Mouse (Mus musculus): ENCODE data around the gene Plxnb1. TPM values are rescaled to one million over a fixed set of nuclear protein-coding genes. Genes with fewer than 3 reads are reported as not detected.

Plxnb1 gene
- total RNA-seq, 4 experiments from 2014 or later, result 65.5 to 74.0 (median 67.1) TPM

DNA sequence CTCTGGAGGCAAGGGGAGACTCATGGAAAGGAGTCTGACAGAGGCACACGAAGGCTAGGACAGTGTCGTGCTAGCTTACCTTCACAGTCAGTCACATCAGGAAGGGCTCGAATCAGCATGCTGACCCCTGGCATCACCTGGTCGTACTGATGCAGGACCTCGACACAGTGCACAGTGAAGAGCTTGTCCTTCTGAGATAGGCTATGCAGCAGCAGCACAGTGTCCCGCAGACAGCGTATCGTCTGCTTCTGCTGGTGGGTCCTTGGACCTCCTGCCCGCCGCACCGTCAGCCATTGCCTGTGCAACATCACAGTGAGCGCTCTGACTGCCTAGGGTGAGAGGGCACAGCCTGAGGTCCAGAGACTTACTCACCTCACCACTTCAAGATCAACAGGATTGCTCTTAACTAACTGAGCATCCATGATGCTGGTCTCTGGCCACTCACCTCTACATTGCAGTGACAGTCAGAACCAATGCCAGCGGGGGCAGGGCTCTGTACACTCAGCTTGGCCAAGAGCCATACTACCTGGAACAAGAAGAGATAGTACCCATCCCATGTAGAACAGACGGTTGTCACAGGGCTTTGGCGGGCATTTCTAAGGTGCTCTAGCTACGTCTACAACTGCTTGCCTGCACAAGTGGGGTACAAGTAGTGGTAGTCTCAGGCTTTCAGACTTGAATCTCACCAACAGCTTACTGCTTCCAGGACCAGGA lies 34.8 kb upstream of the Plxnb1 start:
- no peak for DNase-seq (ENCODE audit: low spot score in 2 of 2)

DNA sequence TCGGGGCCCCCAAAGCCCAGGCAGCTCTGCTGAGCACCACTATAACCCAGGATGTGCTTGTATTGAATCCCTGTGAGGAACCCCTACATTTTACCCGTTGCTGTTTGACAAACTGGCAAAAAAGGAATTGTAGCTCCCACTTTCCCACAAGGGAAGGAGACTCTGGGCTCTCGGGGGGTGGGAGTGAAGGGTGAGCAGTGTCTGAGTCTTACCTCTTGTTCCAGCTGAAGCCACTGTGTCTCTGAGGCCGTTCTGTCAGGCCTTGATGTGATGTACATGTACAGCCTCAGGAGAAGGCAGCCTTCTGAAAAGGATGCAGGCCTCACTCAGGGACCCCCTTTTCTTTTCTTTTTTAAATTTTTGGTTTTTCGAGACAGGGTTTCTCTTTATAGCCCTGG lies 34.3 kb upstream of the Plxnb1 start:
- no peak for DNase-seq (ENCODE audit: low spot score in 2 of 2)

DNA sequence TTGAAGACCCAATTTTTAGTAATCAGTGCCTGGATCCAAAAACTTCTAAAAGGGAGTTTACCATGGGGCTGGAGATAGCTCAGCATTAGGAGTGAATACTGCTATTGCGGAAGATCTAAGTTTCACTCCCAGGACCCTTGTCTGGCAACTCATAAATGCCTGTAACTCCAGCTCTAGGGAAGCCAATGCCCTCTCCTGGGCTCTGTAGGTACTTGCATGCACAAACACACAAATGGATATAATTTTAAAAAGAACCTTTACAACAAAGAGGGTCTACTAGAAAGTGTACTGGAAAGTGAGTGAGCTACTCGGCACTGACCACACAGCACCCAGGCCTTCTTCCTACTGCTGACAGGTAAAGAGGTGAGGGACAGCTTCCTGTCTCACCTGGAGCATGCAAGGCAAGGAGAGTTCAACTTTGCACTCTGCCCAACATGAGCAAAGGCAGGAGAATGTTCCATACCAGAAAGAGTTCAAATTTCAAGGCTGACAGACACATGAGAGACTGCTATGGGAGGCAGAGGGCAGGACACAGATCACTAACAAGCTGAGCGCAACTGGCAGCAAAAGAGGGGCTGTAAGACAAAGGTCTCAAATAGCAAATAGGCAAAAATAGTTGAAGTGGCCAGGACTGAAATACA lies 27.0 kb upstream of the Plxnb1 start:
- DNase-seq (ENCODE audit: low spot score in 2 of 2), result no peak

DNA sequence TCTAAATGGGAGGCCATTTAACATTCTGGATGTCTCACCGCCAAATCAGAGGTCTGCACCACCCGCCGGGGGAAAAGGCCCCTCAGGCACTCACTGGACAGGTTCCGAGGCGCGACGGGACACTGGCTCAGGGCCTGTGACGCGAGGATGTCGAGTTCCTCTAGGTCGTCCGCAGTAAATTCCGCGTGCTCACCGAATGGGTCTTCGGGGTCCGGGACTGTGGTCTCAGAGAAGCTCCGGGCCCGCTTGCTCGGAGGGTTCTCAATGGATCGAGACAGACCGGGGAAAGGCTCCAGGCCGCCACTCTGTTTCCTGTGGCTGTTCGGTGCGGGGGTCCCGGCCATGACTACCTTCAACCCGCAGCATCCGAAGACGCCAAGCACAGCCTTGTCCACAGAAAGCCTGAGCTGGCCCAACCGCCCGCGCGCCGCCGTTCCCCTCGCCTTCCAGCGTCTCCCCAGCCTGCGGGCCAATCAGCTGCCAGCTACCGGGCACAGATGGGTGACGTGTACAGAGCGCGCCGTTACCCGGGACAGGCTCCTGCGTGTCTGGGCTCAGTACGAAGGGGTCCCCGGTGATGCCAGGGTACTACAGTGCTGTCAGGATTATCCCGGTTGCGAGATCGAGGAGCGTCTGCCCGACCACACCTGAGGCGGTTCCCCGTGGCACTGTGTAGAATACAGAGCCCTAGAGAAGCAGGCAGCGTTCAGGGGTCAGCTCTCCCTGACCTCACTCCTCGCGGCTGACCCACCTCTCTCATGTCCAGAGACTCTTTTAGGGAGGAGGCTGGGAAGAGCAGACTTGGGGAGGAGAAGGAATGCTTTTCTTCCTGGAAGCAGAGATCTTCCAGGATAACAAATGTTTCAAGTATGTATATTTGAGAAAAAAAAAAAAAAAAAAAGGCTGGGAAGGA lies 21.3 kb upstream of the Plxnb1 start, which contains the start of gene Atrip:
Atrip (minus strand) TSS at position 464 of the 913 bp plus-strand sequence.
- peak; percentile 89 to 92 for DNase-seq (ENCODE audit: low spot score in 2 of 2)

DNA sequence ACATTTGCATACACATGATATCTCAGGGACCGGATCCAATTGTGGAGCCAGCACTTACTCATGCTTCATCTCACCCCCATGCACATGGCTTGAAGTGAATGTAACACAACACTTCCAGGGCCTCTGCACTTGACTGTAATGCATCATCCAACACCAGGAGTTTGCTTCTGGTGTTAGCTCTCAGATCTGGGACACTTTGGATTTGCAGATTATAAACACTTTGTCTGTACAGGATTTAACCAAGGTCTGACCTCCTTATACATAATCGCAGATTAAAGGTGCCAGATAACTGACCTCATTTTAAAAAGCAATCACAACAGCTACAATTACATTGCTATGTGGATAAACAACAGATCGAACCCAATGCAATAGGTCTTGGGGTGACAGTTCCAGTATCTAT lies 14.7 kb upstream of the Plxnb1 start:
- DNase-seq (ENCODE audit: low spot score in 2 of 2), result no peak

DNA sequence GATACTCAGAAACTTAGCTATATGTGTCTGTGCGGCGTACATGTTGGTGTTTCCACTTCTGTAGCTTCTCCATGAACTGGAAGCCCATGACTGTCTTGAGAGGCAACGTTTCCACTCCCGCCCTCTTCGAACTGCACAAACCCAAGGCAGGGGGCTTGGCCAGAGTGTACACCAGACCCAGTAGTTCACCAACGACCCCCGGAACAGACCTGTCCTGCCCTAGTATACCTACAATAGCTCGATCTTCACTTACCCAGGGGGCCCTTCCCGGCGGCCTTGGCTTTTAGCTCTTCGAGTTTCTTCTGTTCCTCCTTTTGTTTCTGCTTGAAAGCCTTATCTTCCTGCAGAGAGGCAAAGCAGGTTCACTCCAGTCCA lies 13.5 kb upstream of the Plxnb1 start:
- no peak for DNase-seq (ENCODE audit: low spot score in 2 of 2)

DNA sequence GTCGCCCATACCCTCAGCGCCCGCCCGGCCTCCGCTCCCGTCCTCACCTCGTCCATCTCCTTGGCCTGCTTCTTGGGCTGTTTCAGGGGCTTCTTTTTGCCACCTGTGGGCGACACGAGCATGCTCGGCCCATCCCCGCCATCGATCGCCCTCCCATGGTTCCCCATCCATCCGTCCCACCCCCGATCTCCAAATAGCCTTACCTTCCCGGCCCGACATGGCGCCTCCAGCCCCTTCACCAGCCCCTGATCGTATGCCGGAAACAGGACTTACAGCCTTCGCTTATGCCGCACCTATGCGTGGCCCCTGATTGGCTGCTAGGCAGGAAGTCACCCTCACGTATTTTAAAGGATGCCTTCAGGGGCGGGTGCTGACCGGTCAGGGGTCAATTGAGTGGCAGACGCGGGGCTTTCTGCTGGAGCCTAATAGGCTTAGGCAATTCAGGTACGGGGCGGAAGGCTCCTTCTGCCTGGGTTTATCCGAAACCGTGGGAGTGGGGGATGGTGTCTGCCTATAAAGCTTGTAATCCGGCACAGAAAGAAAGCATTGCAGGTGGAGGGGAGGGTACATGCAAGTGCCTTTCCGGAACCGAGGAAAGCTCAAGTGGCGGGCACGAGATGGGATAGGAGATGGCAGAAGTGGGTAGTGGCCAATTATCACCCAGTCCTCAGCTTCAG lies 12.9 kb upstream of the Plxnb1 start, which contains the start of the genes Ccdc51 and Tma7:
Ccdc51 (plus strand) TSS at position 370 of the 677 bp plus-strand sequence.
Tma7 (minus strand) TSS at position 464 of the 677 bp plus-strand sequence.
- DNase-seq (ENCODE audit: low spot score in 2 of 2), result peak; percentile 79 to 90

DNA sequence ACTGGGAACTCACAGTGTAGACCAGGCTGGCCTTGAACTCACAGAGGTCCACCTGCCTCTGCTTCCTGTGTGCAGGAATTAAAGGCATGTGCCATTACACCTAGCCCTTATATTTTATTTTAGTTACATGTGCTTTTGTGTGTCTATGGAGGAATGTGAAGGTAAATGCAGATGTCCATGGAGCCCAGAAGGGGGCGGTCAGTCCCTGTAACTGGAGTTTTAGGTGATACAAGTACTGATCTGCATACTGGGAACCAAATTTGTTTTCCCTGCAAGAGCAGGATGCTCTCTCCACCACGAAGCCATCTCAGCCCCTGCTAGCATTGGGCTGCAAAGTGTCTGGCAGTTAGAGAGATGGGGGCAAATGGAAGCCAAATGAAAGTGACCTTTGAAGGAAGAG lies 10.3 kb upstream of the Plxnb1 start:
- DNase-seq (ENCODE audit: low spot score in 2 of 2), result no peak

DNA sequence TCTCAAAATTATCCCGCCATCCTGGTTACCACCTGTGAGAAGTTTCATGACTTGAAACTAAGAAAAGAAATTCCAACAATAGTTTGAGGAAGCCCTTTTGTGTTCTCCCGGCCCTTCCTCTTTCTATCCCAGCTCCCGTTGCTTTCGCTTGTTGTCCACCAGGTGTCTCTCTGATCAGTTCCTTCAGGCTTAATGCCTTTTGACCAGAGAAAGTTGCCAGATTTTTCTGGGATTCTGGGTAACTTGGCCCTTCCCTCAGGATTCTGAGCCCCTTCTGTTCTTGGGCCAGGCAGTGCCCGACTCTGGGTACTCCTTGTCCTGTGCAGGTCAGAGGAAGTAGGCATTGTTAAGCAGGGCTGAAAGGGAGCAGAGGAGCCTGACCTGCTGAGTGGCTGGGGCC lies 7.2 kb upstream of the Plxnb1 start:
- peak in 1 of 2 experiments; percentile 20 for DNase-seq (ENCODE audit: low spot score in 2 of 2)

DNA sequence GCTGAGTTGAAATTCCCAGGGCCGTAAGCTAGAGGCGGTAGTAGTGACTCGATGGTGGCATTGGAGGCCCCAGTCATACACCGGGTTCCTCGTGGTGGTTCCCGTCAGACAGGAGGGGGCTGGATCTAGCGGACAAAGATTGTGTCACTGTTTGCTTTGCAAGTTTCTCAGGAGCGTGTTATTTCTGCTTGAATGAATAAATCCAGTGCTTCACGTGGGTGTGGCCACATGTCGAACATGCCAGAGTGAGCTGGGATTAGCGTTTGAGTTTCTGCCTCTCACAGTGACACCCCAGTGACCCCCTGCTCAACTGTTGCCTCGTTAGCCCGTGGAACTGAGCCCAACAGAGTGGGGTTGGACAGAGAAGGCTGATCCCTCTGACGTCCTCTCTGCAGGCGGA lies 4.7 kb upstream of the Plxnb1 start:
- no peak for DNase-seq (ENCODE audit: low spot score in 2 of 2)

DNA sequence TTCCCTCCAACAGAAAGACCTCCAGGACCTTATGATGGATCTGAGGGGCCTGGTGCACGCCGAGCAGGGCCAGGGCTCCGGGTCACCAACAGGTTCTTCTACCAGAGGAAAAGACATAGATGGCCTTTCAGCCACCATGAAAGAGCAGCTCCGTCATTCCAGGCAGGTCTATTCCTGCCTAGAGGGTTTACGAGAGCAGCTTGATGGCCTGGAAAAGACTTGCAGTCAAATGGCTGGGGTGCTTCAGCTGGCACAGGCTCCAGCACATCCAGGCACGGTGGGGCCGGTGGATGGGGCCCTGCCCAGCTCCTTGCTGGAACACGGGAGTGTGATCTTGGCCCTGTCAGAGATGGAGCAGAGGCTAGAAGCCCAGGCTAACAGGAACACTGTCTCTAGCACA lies 3.4 kb upstream of the Plxnb1 start:
- no peak for DNase-seq (ENCODE audit: low spot score in 2 of 2)

DNA sequence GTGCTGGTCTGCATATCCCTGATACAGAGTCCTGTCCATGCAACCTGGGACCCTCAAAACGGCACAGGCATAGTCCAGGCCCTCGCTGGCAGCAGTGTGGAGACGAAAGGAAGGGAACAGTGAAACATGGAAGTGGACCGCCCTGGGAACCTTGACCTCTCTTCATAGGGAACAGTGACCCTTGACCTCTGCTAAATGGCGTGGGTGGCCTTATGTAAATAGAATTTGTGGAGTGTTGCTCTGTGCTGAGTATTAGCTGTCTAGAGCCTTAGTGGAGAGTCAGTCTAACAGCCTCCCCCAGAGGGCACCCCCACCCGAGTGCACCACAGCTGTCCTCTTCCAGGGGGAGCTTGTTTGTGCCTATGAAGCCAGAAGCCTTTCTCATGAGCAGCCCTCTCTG lies 2.4 kb upstream of the Plxnb1 start:
- DNase-seq (ENCODE audit: low spot score in 2 of 2), result no peak

DNA sequence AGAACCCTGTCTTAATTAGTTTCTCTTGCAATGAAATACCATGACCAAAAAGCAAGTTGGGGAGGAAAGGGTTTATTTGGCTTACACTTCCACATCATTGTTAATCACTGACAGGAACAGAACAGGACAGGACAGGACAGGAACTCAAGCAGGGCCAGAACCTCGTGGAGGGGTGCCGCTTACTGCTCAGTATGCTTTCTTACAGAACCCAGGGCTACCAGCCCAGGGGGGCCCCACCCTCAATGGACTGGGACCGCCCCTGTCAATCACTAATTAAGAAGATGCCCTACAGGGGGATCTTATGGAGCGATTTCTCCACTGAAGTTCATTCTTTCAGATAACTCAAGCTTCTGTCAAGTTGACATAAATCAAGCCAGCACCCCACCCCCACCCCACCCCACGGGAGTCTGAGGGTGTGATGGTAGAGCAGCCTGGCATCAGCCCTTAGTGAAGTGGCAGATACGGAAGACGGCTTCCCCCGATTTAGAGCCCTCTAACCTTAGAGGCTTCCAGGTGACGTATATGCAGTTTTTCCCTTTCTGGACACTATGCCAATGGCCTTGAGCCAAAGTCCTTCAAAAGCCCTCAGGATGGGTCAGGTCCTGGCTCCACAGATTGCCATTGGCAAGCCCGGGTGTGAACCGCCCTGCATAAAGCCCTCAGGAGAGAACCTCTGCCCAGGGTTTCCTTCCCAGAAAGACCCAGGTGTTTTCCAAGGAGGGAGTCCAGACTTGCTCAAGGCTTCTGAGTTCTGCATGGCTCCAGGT lies 1.2 kb upstream of the Plxnb1 start:
- DNase-seq (ENCODE audit: low spot score in 2 of 2), result no peak

DNA sequence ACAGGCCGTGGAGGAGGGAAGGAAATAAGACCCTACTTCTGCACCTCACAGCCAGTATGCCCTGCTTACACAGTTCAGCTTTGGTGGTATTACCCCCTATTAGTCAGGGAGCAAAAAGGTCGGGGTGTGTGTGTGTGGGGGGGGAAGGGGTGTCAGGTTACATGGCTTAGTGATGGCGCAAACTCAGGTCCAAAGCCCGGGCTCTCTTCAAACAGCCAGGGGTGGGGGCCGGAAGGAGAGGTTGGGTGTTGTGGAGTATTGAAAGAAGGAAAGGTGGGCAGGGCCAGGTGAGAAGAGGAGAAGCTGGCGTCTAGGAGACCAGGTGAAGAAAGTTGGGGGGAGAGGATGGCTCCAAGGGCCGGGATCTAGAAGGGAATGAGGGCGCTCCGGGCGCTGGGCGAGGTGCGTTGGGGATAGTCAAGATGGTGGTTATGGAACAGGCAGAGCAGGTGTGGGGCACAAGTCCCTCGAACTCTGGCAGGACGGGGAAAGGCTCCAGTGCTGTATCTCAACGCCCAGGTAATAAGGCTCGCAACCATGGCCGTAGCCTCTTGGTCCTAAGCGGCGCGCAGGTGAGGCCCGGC lies 544 bp upstream of the Plxnb1 start:
- DNase-seq (ENCODE audit: low spot score in 2 of 2), result no peak

DNA sequence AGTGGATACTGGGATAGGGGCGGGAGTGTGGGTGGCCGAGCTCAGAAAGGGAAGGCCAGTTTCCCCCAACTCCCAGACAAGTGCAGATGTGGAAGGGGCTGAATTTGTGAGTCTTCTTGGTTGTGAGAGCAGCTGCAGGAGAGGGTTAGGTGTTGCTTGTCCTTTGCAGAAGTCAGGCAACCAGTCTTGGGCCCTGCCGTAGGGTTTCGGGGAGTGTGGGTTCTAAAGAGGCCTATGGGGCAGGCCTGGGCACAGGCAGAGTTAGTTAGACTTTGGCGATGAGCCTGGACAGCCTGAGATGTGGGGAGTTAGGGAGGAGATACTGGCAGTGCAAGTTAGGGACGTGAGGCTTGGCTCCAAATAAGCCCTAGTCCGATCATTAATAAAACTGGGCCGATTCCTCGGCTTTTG lies 1.1 kb downstream of the Plxnb1 start:
- peak in 1 of 2 experiments; percentile 21 for DNase-seq (ENCODE audit: low spot score in 2 of 2)

DNA sequence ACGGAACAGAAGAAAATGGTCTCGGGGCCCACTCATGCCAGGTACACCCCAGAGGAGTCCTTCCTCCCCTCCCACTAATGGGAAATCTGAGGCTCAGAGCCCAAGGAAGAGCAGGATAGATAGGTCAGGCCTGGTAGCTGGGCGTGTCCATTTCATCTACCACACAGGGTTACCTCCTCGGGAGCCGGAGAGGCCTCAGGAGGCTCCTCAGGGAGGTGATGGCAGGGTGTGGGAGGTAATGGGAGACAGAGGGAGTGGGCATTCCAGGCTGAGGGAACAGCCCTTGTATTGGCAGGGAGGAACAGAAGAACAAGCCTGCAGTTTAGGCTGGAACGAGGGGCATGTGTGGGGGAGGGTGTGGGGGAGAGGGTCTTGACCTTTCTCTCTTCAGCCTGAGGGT lies 1.7 kb downstream of the Plxnb1 start:
- DNase-seq (ENCODE audit: low spot score in 2 of 2), result no peak

DNA sequence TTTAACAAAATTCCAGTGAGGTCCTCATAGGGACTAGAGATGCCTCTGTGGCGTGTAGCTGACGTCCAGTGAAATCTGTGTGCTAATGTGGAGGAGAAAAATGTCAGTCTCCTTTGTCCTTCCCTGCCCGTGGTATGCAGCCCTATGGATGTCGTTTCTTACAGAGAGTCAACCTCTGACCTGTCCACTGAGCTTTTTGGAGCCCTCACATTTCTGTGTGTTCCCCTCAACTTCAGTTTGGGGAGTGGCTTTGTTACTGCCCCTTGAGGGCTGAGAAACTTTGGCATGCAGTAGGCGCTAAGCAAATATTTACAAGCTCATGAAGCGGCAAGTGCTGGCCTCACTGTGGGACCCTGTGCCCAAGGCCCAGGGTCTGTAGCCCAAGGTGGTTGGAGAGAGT lies 2.1 kb downstream of the Plxnb1 start:
- DNase-seq (ENCODE audit: low spot score in 2 of 2), result no peak

DNA sequence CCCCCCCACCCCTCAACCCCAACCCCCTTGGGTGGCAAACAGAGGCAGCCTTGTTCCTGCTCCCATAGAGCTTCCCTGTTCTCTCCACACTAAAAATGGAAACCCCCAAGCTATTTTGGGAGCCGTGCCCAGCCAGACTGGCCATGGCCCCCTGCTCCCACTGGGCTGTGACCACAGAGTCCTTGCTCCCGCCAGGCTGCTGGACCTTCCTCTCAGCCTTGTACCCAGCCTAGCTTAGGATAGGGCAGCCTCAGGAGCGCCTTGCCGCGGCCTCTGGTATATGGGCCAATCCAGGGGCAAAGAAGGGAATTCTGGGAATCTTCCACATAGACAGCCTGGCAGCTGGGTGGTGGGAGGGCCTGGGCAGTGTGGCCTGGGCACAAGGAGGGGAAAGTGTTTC lies 2.6 kb downstream of the Plxnb1 start:
- peak; percentile 56 to 79 for DNase-seq (ENCODE audit: low spot score in 2 of 2)

DNA sequence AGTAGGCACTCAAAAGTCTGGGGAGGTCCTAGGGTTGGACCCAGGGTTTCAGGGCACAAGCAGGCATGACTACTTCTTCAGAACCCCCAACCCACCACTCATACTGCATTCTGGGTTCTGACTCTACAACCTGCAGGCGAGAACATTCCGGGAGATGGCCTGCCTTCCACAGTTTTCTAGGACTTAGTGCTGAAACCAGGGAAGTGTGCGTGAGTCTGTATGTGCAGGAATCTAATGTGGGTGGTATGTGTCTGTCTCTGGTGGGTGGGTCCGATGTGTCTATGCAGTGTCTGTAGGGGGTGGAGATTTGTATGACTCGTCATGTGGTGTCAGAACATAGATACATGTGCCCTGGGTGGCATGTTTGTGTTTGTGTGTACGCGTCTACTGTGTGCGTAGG lies 3.2 kb downstream of the Plxnb1 start:
- DNase-seq (ENCODE audit: low spot score in 2 of 2), result no peak

DNA sequence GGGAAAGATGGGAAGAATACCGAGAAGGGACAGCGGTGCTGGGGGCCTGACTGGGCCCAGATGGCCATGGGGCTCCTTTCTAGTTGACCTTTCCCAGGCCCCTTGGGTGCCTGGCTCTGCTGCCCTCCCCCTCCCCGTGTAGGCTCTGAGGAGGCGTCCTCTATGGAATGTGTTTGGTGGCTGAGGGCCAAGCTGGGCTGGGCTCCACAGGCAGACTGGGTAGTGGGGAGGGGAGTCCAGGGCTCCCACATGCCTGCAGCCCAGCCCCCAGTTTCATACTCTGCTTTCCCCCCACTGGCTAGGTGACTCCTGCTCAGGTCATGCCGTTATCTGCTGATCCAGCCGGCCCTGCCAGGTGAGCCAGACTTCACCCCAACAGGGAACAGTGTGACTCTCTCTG lies 3.8 kb downstream of the Plxnb1 start:
- peak in 1 of 2 experiments; percentile 52 for DNase-seq (ENCODE audit: low spot score in 2 of 2)
